Mouse (Mus musculus) forebrain, embryonic 10.5 days (tissue): ENCODE results near the gene Sec61a1. TPM values are rescaled to one million over a fixed set of nuclear protein-coding genes. Genes with fewer than 3 reads are reported as not detected.

Experiments
- DNase-seq: peaks from one replicate; pipeline ENCODE4 v3.0.0-alpha.2; 2017; ENCODE audit warnings: low spot score; ENCODE audit errors: extremely low spot score
- H3K27ac ChIP-seq: fragments of 300-500 bp; sonication (generic); 2 replicates; pipeline ENCODE4 v1.5.1; 2016; ENCODE audit warnings: mild to moderate bottlenecking
- H3K27me3 ChIP-seq: fragments of 300-500 bp; sonication (generic); 2 replicates; pipeline ENCODE4 v1.6.1; 2016; ENCODE audit warnings: mild to moderate bottlenecking; ENCODE audit not compliant: poor library complexity, severe bottlenecking
- H3K36me3 ChIP-seq: fragments of 300-500 bp; sonication (generic); replicated peaks from 2 replicates; pipeline ENCODE4 v1.6.1; 2016; ENCODE audit warnings: mild to moderate bottlenecking, moderate library complexity
- H3K4me1 ChIP-seq: fragments of 300-500 bp; sonication (generic); 2 replicates; pipeline ENCODE4 v1.6.1; 2016
- H3K4me3 ChIP-seq: fragments of 300-500 bp; sonication (generic); 2 replicates; pipeline ENCODE4 v1.5.1; 2016; ENCODE audit warnings: mild to moderate bottlenecking, moderate library complexity
- H3K9me3 ChIP-seq: fragments of 300-500 bp; sonication (generic); 2 replicates; pipeline ENCODE4 v1.6.1; 2016; ENCODE audit warnings: mild to moderate bottlenecking, moderate library complexity
- WGBS: fragments of 180-500 bp; shearing (Covaris S2); methylation state at CpG from one replicate; pipeline ENCODE4 v1.1.7; 2016; 5-methylcytosine and 5-hydroxymethylcytosine counted together
- polyA plus RNA-seq: library from polyadenylated mRNA; unstranded; fragments of >200 nt; fragmentation: Nextera tagmentation; extraction: Ambion mirVana; gene quantifications from 2 replicates; pipeline ENCODE4 v1.2.1, GENCODE M21; 2016

Gene Sec61a1
- polyA plus RNA-seq, 1 experiment from 2014 or later = 211 TPM

DNA sequence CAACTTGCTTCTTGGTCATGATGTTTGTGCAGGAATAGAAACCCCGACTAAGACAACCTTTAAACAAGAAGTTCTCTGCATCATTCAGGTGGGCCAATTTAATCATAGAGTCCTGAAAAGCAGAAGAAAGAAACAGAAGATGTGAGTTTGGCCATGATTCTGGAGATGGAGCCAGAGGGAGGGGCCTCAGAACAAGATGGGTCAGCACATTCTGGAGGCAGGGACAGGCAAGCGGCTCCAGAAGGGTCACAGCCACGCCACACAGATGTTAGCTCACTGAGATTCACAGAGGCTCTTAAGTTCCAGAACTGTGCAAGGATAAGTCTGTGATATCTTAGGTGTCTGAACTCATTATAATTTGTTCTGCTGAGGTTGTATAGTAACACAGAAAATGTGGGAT lies 25.5 kb upstream of the Sec61a1 start:
- WGBS = 84% methylated on average over 3 of the region's 3 CpGs
- H3K9me3 ChIP-seq = no peaks in the 10 kb centered on the region
- no peak for DNase-seq
- H3K36me3 ChIP-seq = no peaks in the 10 kb centered on the region
- H3K27me3 ChIP-seq = peaks cover 38% of the 10 kb centered on the region
- no peak overlapping the region for H3K27ac ChIP-seq
- peaks cover 12% of the 10 kb centered on the region for H3K4me1 ChIP-seq
- no peak overlapping the region for H3K4me3 ChIP-seq

DNA sequence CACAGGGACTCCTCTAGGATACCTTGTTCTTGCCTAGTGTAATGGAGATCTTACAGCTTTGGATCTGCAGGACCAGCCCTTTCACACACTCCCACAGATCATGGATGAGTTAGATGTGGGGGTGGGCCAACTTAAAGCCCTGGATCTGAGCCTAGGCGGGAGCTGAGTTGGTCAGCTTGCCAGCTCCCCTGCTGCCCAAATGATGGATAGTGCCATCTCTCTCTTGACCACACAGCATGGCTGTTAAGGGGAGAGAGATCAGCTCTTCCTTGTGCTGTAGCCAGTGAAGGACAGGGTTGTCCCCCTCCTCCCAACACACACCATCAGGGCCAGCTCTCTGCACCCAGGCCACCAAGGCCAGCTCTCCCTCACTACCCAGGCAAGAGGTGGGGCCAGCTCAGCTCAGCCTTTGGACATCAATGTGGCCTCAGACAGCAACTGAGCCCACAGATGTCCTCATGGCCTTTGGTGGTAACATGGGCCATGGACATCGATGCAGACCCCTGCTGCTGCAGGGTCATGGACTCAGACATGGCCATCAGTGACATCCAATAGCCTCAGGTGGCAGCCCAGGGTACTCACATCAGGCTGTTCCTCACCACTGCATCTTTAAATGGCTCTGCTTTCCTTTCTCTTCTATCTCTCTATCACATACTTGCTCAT lies 21.5 kb upstream of the Sec61a1 start:
- H3K27me3 ChIP-seq = peaks cover 12% of the 10 kb centered on the region
- 73% methylated on average over 2 of the region's 2 CpGs for WGBS
- no peak overlapping the region for H3K4me3 ChIP-seq
- H3K36me3 ChIP-seq = no peaks in the 10 kb centered on the region
- H3K9me3 ChIP-seq = no peaks in the 10 kb centered on the region
- H3K4me1 ChIP-seq = peaks cover 7% of the 10 kb centered on the region
- no peak overlapping the region for H3K27ac ChIP-seq
- no peak for DNase-seq

DNA sequence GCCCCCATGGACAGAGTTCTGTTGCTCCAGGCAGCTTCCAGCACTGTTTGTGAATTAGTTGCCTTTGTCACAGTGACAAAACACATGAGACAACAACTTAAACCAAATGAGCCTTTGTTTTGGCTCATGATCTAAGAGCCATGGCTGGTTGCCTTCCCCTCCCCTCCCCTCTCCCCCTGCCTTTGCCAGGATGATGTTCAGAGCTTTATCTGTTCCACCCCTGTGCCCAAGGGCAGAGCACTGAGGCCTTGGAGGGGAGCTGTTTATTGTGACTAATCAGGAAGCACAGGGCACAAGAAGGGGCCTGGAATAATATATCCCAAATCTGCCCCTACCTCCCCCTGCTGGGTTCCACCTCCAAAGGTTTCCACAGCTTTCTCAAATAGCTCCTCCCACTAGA lies 11.6 kb upstream of the Sec61a1 start:
- H3K27ac ChIP-seq = no peak overlapping the region

DNA sequence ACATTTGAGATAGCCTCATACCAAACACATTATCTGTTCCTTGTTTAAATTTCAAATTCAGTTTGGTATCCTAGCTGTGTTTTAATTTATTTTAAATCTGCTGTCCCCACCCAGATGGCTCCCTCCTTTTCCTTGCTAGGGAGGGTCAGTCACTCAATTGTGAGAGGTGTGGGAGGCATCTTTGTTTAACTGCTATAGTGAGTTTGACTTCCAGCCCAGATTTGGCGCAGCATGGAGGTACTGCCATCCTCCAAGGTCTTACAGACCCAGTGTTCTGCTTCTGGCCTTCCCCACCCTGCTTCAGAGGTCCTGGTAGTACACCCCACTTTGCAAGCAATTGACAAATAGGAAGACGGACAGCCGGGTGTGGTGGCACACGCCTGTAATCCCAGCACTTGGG lies 5.4 kb upstream of the Sec61a1 start:
- H3K4me3 ChIP-seq = no peak overlapping the region
- peaks cover 10% of the 10 kb centered on the region for H3K4me1 ChIP-seq
- WGBS = 80% methylated on average over 4 of the region's 4 CpGs
- H3K27ac ChIP-seq = no peak overlapping the region
- no peaks in the 10 kb centered on the region for H3K36me3 ChIP-seq
- DNase-seq = no peak
- no peaks in the 10 kb centered on the region for H3K27me3 ChIP-seq
- H3K9me3 ChIP-seq = no peaks in the 10 kb centered on the region

More for the DNA sequence above, 11.6 kb upstream of the Sec61a1 start:
- H3K9me3 ChIP-seq = no peaks in the 10 kb centered on the region
- H3K4me1 ChIP-seq = no peaks in the 10 kb centered on the region
- no peak for DNase-seq
- H3K4me3 ChIP-seq = no peak overlapping the region
- no peaks in the 10 kb centered on the region for H3K36me3 ChIP-seq
- no peaks in the 10 kb centered on the region for H3K27me3 ChIP-seq

DNA sequence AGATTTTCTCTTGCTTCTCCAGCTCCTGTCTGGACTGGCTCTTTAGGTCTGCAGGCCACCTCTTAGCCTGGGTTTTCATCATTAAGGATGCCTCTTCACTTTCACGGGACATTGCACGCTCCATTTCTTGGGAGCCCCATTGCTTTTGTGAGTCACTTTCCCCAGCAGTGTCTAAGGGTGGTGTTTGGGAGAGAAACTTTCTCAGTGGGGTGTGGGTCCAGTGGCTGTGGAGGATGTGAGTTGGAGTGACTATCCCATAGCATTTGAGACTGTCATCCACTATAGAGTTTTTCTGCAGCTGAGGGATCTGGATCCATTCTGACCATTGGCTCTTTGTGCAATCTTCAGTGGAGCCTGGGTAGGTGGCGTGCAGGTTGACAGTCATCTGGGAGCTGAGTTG lies 4.7 kb upstream of the Sec61a1 start:
- Histone ChIP-seq H3K9me3 (no peaks in the 10 kb centered on the region), H3K4me3 (no peak overlapping the region), H3K27ac (no peak overlapping the region), H3K27me3 (no peaks in the 10 kb centered on the region), H3K4me1 (peaks cover 11% of the 10 kb centered on the region), H3K36me3 (no peaks in the 10 kb centered on the region)
- WGBS = 90% methylated on average over 3 of the region's 3 CpGs
- no peak for DNase-seq

DNA sequence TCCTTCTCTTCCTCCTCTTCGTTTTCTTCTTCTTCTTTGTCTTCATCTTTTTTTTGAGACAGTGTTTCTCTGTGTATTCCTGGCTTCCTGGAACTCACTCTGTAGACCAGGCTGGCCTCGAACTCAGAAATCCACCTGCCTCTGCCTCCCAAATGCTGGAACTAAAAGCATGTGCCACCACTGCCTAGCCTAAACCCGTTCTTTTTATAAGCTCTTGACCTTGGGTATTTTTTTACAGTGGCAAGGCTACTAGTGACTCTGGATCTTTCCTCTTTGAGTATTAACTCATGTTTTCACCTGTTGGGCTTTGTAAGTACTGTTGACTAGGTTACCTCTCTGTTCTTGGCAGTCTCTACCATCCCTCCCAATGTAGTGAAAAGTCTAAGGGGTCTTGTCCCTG lies 4.3 kb upstream of the Sec61a1 start:
- Histone ChIP-seq H3K27ac (no peak overlapping the region), H3K36me3 (no peaks in the 10 kb centered on the region), H3K4me1 (peaks cover 11% of the 10 kb centered on the region), H3K27me3 (no peaks in the 10 kb centered on the region), H3K9me3 (no peaks in the 10 kb centered on the region), H3K4me3 (no peak overlapping the region)
- no peak for DNase-seq
- WGBS = 75% methylated on average over 3 of the region's 3 CpGs

DNA sequence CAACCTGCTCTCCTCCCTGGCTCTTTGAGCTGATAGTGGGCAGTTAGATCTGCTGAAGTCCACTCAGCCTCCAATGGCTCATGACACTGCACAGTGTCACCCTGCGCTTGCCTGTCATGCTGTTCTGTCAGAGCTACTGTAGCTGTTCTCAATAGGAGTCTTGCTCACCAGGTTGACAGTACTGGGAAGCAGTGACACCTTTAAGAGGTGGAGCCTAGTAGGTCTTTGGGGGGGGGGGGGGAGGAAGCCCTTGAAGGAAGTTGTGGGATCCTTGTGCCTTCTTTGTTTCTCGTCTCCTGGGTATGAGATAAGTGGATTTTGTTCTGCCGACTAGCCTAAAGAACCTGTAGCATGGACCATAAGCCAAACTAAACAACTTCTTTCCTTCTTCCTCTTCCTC lies 3.9 kb upstream of the Sec61a1 start:
- 71% methylated on average over 3 of the region's 3 CpGs for WGBS
- H3K9me3 ChIP-seq = no peaks in the 10 kb centered on the region

DNA sequence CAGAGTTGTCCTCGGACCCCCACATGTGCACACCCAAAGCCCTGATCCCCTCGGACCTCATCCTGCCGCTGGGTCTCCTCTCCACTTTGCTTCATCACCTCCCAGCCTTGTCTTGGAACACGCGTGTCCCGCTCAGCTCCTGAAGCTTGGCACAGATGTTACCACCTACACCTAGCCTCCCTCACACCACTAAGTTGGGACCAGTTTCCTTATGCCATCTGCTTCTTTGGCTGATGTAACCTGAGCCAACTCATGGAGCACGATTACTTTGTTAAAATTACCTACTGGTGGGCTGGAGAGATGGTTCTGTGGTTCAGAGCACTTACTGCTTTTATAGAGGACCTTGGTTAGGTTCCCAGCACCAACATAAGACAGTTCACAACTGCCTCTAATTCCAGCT lies 3.1 kb upstream of the Sec61a1 start:
- Histone ChIP-seq H3K4me3 (no peak overlapping the region), H3K9me3 (no peaks in the 10 kb centered on the region), H3K36me3 (peaks cover 3% of the 10 kb centered on the region), H3K4me1 (peaks cover 23% of the 10 kb centered on the region), H3K27me3 (no peaks in the 10 kb centered on the region), H3K27ac (no peak overlapping the region)
- 86% methylated on average over 7 of the region's 7 CpGs for WGBS
- DNase-seq = no peak

More for the DNA sequence above, 3.9 kb upstream of the Sec61a1 start:
- no peaks in the 10 kb centered on the region for H3K36me3 ChIP-seq
- DNase-seq = no peak
- no peak overlapping the region for H3K4me3 ChIP-seq
- H3K27ac ChIP-seq = no peak overlapping the region
- no peaks in the 10 kb centered on the region for H3K27me3 ChIP-seq
- peaks cover 15% of the 10 kb centered on the region for H3K4me1 ChIP-seq

DNA sequence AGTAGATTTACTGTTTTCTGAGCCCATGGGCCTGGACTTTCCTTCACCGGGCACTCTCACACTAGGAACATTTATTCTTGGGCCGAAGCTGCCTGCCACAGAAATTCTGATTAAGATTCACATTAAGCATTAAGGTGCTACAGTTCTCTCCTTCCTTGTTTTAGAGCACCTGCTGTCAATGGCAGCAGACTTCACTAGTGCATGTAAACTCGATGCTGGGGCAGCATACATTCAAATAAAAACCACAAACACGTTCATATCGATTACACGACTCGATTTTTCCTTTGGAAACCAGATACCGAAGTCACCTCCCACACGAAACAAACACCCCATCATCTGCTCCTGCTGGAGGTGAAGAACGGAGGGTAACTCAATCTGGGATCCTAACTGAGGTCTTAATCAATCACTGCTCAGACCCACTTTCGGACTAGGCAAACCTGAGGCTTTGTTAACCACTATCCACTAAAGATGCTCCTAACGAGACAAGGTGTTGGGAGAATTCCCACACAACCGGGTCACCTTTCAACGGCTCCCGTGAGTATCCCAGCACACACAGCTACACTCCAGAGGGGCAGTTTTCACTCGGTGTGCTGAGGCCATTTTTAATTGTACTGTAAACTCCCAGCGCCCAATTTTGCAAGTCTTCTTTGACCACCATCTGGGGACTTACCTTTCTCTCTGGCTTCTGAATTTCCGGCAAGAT lies 853 bp downstream of the Sec61a1 start:
- Histone ChIP-seq H3K36me3 (peaks cover 40% of the 10 kb centered on the region), H3K9me3 (no peaks in the 10 kb centered on the region), H3K4me3 (peak overlapping the region; percentile 95), H3K27ac (peak overlapping the region; percentile 93), H3K4me1 (peaks cover 26% of the 10 kb centered on the region), H3K27me3 (no peaks in the 10 kb centered on the region)
- 19% methylated on average over 18 of the region's 18 CpGs for WGBS
- no peak for DNase-seq

DNA sequence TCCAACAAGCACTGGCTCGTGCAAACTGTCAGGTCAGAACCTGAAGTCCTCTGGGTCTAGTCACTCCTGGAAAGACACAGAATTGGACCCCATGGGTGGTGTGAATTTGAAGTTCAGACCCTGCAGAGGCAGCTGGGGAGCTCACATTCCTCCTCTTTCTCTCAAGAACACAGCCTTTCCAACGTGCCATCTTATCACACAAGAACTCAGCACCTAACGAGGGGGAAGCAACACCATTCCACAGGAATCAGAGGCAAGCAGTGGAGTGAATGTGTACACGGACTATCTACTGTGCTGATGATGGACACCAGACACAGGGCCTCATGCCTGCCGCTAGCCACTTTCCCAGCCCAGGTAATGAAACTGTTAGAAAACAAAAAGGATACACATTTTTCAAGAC lies 2.0 kb downstream of the Sec61a1 start:
- Histone ChIP-seq H3K4me3 (peak overlapping the region; percentile 95; the same call in 1 of the 2 replicates), H3K27me3 (no peaks in the 10 kb centered on the region), H3K4me1 (peaks cover 26% of the 10 kb centered on the region), H3K36me3 (peaks cover 52% of the 10 kb centered on the region), H3K27ac (no peak overlapping the region), H3K9me3 (no peaks in the 10 kb centered on the region)
- DNase-seq = no peak
- 79% methylated on average over 5 of the region's 5 CpGs for WGBS

DNA sequence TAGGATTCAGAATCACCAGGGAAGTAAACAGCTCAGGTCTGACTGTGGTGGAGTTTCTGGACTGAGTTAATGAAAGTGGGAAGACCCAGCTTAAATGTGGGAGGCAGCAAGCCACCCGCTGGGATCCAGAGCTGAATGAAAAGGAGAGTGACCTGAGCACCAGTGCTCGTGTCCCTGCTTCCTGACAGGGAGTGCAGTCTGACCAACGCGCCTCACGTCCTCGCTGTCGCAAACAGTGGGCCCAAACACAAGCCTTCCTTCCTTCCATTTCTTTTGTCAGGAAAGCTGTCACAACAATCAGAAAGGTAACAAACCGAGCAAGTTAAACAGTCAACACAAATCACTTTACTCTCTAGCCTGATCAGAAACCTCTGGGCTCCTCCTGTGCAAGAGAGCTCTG lies 2.7 kb downstream of the Sec61a1 start:
- no peaks in the 10 kb centered on the region for H3K27me3 ChIP-seq
- peaks cover 59% of the 10 kb centered on the region for H3K36me3 ChIP-seq
- no peak overlapping the region for H3K4me3 ChIP-seq
- peaks cover 26% of the 10 kb centered on the region for H3K4me1 ChIP-seq
- 91% methylated on average over 8 of the region's 8 CpGs for WGBS
- H3K9me3 ChIP-seq = no peaks in the 10 kb centered on the region
- no peak for DNase-seq
- no peak overlapping the region for H3K27ac ChIP-seq

DNA sequence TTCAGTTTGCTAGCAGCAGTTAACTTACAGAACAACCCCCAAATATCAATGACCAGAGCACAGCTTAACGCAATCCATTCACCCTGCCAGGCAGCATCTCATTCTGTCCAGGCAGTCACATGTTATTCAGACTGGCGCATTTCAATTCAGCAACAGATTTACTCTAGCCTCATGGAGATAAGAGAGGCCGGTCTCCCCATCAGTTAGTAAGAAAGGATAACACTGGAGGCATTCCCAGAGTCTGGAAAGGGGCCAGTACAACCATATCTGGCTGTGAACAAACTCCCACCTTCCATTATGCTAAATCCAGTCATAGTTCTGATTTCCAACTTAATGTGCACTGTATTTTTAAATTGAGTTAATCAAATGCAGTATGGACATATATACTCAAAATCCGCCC lies 4.2 kb downstream of the Sec61a1 start:
- H3K9me3 ChIP-seq = peaks cover 3% of the 10 kb centered on the region; the same call in 1 of the 2 replicates
- H3K27ac ChIP-seq = no peak overlapping the region
- no peaks in the 10 kb centered on the region for H3K27me3 ChIP-seq
- H3K4me3 ChIP-seq = no peak overlapping the region
- H3K4me1 ChIP-seq = peaks cover 21% of the 10 kb centered on the region
- WGBS = 97% methylated on average over 4 of the region's 4 CpGs
- H3K36me3 ChIP-seq = peaks cover 73% of the 10 kb centered on the region
- DNase-seq = no peak

DNA sequence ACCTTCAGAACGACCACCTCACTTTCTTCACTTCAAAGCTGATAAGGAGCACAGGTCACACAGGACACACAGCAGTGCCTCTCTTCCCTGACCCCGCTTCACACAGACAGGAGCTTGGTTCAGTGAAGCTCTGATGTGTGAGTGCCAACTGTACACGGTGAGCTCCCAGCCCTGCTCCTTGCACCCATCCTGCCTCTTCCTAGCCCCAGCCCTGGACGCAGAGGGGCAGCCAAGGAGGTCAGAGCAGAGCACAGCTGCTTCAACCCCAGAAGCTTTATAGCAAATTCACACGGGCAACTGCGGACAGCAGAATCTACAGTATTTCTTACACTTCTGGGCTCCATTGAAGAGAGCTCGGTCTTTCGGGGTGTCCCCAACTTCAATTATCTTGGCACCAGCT lies 4.7 kb downstream of the Sec61a1 start:
- Histone ChIP-seq H3K36me3 (peaks cover 79% of the 10 kb centered on the region), H3K27ac (no peak overlapping the region), H3K27me3 (no peaks in the 10 kb centered on the region), H3K9me3 (peaks cover 4% of the 10 kb centered on the region; the same call in 1 of the 2 replicates), H3K4me1 (peaks cover 16% of the 10 kb centered on the region), H3K4me3 (no peak overlapping the region)
- no peak for DNase-seq
- WGBS = 92% methylated on average over 8 of the region's 8 CpGs
